Mouse (Mus musculus): ENCODE results near the gene Irf2.

Irf2 gene

GRCm38 (mm10) chr8:46739003-46739949 lies at the start of gene Irf2:
TSS of gene Irf2 (plus strand) at chr8:46739732.
- peak; percentile 72 for DNase-seq (ENCODE audit: low spot score in 2 of 2)

- DNase-seq (ENCODE audit: low spot score in 2 of 2) = no peak
These were observed 49.4 kb upstream of the Irf2 start for GRCm38 (mm10) chr8:46690111-46690510.

- no peak for DNase-seq (ENCODE audit: low spot score in 2 of 2)
These were observed 49.0 kb upstream of the Irf2 start for GRCm38 (mm10) chr8:46690581-46690980.

GRCm38 (mm10) chr8:46691360-46691759 lies 48.2 kb upstream of the Irf2 start:
- no peak for DNase-seq (ENCODE audit: low spot score in 2 of 2)

GRCm38 (mm10) chr8:46696256-46697041 lies 43.1 kb upstream of the Irf2 start:
- no peak for DNase-seq (ENCODE audit: low spot score in 2 of 2)

GRCm38 (mm10) chr8:46697566-46697965 lies 42.0 kb upstream of the Irf2 start:
- DNase-seq (ENCODE audit: low spot score in 2 of 2) = no peak

GRCm38 (mm10) chr8:46698162-46698561 lies 41.4 kb upstream of the Irf2 start:
- DNase-seq (ENCODE audit: low spot score in 2 of 2) = no peak

GRCm38 (mm10) chr8:46705145-46705544 lies 34.4 kb upstream of the Irf2 start:
- DNase-seq (ENCODE audit: low spot score in 2 of 2) = no peak

- no peak for DNase-seq (ENCODE audit: low spot score in 2 of 2)
These were observed 32.8 kb upstream of the Irf2 start for GRCm38 (mm10) chr8:46706730-46707129.

GRCm38 (mm10) chr8:46709302-46709701 lies 30.2 kb upstream of the Irf2 start:
- no peak for DNase-seq (ENCODE audit: low spot score in 2 of 2)

GRCm38 (mm10) chr8:46710289-46710688 lies 29.2 kb upstream of the Irf2 start:
- no peak for DNase-seq (ENCODE audit: low spot score in 2 of 2)

GRCm38 (mm10) chr8:46711496-46711895 lies 28.0 kb upstream of the Irf2 start:
- no peak for DNase-seq (ENCODE audit: low spot score in 2 of 2)

GRCm38 (mm10) chr8:46713178-46713577 lies 26.4 kb upstream of the Irf2 start:
- DNase-seq (ENCODE audit: low spot score in 2 of 2) = no peak

- no peak for DNase-seq (ENCODE audit: low spot score in 2 of 2)
These were observed 25.7 kb upstream of the Irf2 start for GRCm38 (mm10) chr8:46713844-46714243.

GRCm38 (mm10) chr8:46714400-46714799 lies 25.1 kb upstream of the Irf2 start:
- peak in 1 of 2 experiments; percentile 29 for DNase-seq (ENCODE audit: low spot score in 2 of 2)

- DNase-seq (ENCODE audit: low spot score in 2 of 2) = no peak
These were observed 23.1 kb upstream of the Irf2 start for GRCm38 (mm10) chr8:46716477-46716876.

- no peak for DNase-seq (ENCODE audit: low spot score in 2 of 2)
These were observed 22.4 kb upstream of the Irf2 start for GRCm38 (mm10) chr8:46717170-46717569.

- DNase-seq (ENCODE audit: low spot score in 2 of 2) = no peak
These were observed 21.2 kb upstream of the Irf2 start for GRCm38 (mm10) chr8:46718301-46718700.

GRCm38 (mm10) chr8:46718747-46719146 lies 20.8 kb upstream of the Irf2 start:
- DNase-seq (ENCODE audit: low spot score in 2 of 2) = no peak

- no peak for DNase-seq (ENCODE audit: low spot score in 2 of 2)
These were observed 18.9 kb upstream of the Irf2 start for GRCm38 (mm10) chr8:46720656-46721055.

- DNase-seq (ENCODE audit: low spot score in 2 of 2) = peak in 1 of 2 experiments; percentile 45
These were observed 18.3 kb upstream of the Irf2 start for GRCm38 (mm10) chr8:46721065-46721845.

- no peak for DNase-seq (ENCODE audit: low spot score in 2 of 2)
These were observed 17.0 kb upstream of the Irf2 start for GRCm38 (mm10) chr8:46722536-46722935.

Data from right cerebral cortex, postnatal 36 days (tissue).